Mouse (Mus musculus) layer of hippocampus, adult 6 months (tissue): ENCODE measurements around the gene Tspyl1. TPM values are rescaled to one million over a fixed set of nuclear protein-coding genes. Genes with fewer than 3 reads are reported as not detected.

ENCODE experiments used
- long read RNA-seq, 2 experiments: library from polyadenylated mRNA; unstranded; transcript quantifications; one replicate each; pipeline ENCODE4 v2.0.0; 2019 to 2020
- polyA plus RNA-seq: library from polyadenylated mRNA; unstranded; fragments of <200 nt; fragmentation: Nextera tagmentation; gene quantifications from 2 replicates; pipeline ENCODE4 v1.2.3, GENCODE M21; 2021

The Tspyl1 gene
- polyA plus RNA-seq: 144 and 159 TPM in 2 replicates
- long read RNA-seq, experiment 1, transcript Tspyl1-201 (1 exons, 3,086 nt): major isoform, 276 of 277 reads
- long read RNA-seq, experiment 1, partial matches to known transcripts: 0 of 277 reads
- long read RNA-seq, experiment 1, other reads (novel, unspliced or antisense): 1 of 277 reads
- long read RNA-seq, experiment 2, transcript Tspyl1-201 (1 exons, 3,086 nt): major isoform, 895 of 899 reads
- long read RNA-seq, experiment 2, partial matches to known transcripts: 0 of 899 reads
- long read RNA-seq, experiment 2, other reads (novel, unspliced or antisense): 4 of 899 reads

DNA sequence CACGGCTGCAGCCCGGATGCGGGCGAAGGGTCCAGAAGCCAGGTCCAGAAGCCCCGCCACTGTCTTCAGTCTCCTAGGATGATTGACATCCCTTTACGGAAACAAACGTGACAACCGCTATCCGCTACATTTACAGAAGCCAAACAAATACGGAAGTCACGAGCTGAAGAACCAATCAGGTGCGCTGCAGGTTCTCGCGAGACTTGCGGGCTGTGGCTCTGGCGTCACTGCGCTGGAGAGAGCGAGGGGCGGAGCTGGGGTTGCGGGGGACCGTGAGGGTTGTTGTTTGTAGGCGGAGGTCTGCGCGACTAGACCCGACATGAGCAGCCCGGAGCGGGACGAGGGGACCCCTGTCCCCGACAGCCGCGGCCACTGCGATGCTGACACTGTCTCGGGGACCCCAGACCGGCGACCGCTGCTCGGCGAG is at the start of gene Tspyl1:
Gene Tspyl1 (plus strand): TSS at position 229 of the 427 bp plus-strand sequence.

DNA sequence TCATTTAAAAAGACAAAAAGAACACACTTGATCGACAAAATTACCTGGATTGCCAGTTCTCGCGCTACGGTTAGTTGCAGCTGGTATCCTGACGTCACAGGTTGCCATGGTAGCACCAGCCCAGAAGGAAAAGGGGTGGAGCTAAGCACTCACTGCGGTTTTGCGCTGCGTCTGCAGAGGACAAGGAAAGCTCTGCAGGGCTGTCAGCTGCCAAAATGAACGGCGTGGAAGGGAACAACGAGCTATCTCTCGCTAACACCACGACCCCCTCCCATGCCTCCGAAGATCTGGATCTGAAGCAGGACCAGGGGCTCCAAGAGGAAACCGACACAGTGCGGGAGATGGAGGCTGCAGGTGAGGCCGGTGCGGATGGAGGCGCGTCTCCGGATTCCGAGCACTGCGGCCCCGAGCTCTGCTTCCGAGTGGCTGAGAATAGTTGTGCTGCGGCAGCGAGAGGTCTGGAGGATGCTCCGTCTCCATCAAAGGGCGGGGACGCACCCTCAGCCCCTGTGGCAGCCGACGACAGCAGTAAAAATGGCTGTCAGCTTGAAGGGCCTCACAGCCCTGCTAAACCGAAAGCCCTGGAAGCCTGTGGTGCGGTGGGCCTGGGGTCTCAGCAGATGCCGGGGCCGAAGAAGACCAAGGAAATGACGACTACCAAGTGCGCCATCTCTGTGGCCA is 15.4 kb downstream of the Tspyl1 start, which contains the start of gene Tspyl4:
Gene Tspyl4 (plus strand): TSS at position 144 of the 681 bp plus-strand sequence.

Other genes starting within 250 kb of the Tspyl1 start
- gene Trappc3l, start 244.6 kb upstream of the Tspyl1 start, polyA plus RNA-seq: 0.15 and 0.23 TPM in 2 replicates
- not detected in 2 replicates for gene Calhm4, start 237.9 kb upstream of the Tspyl1 start, polyA plus RNA-seq
- 4.4 and 4.6 TPM in 2 replicates for gene Calhm5, start 185.7 kb upstream of the Tspyl1 start, polyA plus RNA-seq
- gene Calhm6, start 154.2 kb upstream of the Tspyl1 start, polyA plus RNA-seq: 0.59 and 1.4 TPM in 2 replicates
- 1.6 and 1.7 TPM in 2 replicates for gene Dse, start 74.5 kb upstream of the Tspyl1 start, polyA plus RNA-seq
- gene Tspyl4, start 15.3 kb downstream of the Tspyl1 start, polyA plus RNA-seq: 186 and 188 TPM in 2 replicates
- 0.08 TPM in 1 of 2 replicates, not detected in the other for gene Col10a1, start 107.8 kb downstream of the Tspyl1 start, polyA plus RNA-seq
- 1.8 and 3.3 TPM in 2 replicates for gene Nt5dc1, start 136.4 kb downstream of the Tspyl1 start, polyA plus RNA-seq
- gene Frk, start 201.2 kb downstream of the Tspyl1 start, polyA plus RNA-seq: 0.14 and 0.33 TPM in 2 replicates